Mouse (Mus musculus): ENCODE measurements at regions not wholly inside any gene's neighbourhood (a gene's known extent, or its start where the extent isn't known, plus 50 kb on each side); places are given as distances from the start of the nearest gene placed in this dataset.
A peak's percentile ranks its signal among the peaks of the same experiment; 100 is the strongest.

DNA sequence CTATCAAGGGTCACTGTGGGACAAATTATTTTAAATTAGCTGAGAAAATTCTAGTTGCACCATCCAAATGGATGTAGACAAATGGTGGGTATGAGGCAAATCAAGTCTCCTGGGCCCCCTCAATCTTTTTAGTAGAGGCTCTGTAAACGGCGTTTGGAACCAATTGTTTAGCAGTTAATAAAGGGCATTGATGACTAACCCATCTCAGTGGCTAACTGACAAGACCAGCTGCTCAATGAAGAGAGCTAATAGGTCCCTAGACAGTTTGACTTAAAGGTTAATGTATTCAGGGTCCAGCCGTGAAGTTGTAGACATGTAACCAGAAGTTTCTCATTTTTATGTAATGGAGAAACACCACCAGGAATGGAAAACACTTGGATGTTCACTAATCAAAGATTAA is 332.6 kb upstream of the Gm21961 start:
- no peak for DNase-seq

DNA sequence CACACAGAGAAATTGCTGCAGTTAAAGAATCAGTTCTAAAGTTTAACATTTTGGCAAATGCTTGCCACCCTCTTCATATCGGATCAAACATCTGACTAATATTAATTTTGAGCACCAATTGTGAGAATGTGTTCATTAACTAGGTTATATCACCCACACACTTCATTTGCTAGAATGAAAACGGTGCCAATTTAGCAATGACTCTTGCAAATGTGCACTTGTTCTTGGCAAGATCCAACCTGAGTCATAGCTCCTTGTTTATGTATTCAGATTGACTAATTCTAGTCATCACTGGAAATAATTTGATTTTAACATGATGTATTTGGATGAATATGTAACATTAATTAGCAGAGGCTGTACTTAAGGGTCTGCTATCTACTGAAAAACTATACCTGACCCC is 327.8 kb upstream of the Gm21961 start:
- DNase-seq: no peak

DNA sequence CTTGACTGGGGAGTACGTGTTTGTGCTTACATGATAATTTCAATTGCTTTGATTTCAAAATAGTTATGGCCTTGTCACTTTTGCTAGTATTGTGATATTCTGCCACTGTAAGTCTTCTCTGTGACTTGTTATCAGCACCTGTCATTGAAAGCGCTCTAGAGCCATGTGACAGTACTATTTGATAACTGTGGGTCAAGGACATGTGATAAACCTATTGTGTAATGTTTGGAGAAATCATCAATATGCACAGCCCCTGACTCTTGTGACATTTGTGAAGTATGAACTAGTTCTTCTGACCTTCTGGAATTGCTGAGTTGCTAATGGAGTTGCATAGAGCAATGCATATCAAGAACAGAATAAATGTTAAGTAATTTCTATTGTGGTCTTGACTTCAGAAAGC is 319.4 kb upstream of the Gm21961 start:
- no peak for DNase-seq

DNA sequence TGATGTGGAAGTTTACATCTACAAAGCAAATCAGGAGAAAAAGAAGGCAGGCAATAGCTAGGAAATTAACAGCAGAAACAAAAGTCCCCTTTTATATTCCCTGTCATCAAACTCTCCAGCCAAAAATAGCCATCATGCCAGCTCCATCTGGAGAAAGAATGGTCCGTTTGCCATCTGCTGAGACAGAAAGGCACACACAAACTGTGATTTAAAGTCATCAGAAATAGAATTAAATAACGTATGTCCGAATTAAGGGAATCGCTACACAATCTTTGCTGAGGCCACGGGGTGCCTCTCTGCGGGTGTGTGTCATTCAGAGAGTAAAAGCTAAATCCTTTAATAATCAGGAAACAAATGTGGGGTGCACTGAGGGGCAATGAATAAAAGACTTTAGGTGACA is 293.4 kb upstream of the Gm21961 start:
- DNase-seq: no peak

DNA sequence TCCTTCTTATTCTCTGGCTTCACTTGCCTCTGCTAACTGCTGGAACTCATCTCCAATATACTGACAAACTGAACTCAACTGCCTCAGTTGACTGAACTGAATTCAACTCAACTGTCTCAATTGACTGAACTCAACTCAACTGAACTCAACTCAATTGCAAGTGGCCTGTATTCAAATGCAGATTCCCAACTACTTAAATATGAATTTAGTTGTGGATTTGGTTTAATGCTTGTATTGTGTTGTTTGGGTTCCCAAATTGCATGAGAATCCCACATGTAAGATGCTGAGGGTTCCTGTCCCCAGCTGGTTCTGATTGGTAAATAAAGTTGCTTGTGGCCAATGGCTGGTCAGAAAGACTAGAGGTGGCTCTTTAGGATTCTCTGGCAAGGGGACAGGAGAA is 244.1 kb upstream of the Gm21961 start:
- no peak for DNase-seq

DNA sequence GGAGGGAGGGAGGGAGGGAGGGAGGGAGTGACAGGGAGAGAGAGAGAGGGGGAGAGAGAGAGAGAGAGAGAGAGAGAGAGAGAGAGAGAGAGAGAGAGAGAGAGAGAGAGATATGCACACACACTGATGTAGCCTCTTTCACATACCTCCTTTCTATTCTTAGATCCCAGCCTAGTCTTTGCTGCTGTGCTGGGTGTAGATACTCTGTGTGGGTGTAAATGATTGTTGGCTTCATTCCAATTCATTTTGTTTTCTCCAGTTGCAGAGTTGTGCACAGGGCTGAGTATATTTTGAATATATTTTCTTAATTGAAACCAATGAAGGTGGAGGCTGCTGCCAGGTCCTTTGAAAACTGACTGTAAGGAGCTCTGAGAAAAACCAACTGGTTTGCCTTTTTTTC is 207.8 kb upstream of the Gm21961 start:
- DNase-seq: no peak

DNA sequence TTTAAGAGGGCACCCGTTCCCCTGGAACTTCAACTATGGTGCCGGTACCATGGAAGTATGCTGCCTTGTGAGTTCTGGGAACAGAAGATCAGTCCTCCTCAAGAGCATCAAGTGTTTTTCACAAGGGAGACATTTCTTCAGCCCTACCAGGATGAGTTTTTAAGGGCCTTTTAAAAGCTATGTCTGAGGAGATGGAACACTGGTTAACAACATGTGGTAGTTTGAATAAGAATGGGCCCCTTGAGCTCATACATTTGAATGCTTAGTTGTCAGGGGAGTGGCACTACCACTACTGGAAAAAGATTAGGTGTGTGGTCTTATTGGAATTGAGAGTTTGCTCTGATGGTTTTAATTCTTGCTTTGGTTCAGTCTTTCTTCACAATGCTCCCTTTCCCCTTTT is 203.2 kb upstream of the Gm21961 start:
- no peak for DNase-seq

DNA sequence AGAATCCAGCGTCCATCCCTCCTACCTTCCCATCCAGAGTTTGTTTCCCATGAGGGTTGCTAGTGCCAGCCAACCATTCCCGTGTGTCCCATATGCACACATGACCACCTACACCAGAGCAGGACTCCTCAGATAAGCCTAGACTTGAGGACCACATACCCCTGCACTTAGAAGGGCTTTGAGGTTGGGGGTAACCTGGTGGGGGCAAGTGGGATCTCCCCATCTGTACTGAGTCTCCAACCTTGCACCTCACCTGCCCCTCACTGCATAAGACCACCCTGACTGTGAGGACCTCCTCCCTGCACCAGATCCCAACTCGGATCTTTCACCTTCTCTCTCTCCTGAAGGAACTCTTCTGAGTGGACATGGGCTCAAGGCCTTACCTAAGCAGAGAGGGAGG is 181.6 kb upstream of the Gm21961 start:
- no peak for DNase-seq

DNA sequence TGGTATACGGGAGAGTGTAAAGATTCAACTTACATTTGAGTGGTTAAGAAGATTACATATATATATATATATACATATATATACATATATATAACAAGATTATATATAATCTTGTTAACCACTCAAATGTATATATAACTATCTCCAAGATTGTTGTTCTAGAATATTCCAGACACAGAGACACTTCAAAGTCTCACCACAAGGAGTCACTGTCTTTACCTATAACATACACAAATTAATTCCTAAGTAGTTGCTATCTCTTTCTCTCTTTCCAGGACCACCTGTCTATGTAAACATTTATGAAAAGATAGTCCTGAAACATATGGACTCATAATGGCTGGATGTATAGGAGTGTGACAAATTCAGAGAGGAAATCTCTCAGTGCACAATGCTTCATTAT is 178.9 kb upstream of the Gm21961 start:
- DNase-seq: peak; percentile 3

All from kidney, adult 9 months (tissue).